Mouse (Mus musculus): ENCODE data around the gene Rpl22. TPM values are rescaled to one million over a fixed set of nuclear protein-coding genes. Genes with fewer than 3 reads are reported as not detected.

The Rpl22 gene
- polyA plus RNA-seq, 1 experiment = 1,143 TPM

DNA sequence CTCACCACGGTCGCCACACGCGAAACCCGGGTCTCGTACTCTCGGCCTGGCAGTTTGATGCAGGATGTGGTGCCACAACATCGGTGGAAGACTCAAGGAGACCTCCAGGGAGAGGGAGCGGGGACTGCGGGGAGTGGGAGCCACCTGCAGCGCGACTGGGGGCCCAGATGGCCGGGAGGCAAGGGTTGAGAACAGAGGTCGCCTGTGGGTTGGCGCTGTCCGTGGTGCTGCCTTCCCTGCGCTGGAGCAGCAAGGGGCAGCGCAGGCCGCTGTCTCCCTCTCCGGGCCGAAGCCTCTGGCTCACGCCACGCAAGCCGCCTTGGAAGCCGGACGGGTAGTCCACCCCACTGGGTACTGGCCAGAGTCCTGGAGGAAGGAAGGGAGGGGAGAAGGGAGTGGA is 38.7 kb upstream of the Rpl22 start:
- TF ChIP-seq POLR2A (IDR thresholded peaks at IDR 0.05; ENCODE audit: low read depth, low read length) (no peak), CTCF (IDR thresholded peaks at IDR 0.05; ENCODE audit: borderline replicate concordance, insufficient read depth, low read length) (peak; percentile 10; the same call in 1 of the 2 replicates)
- Histone ChIP-seq H3K4me3 (ENCODE audit: insufficient read depth, low read length) (no peak overlapping the region), H3K4me1 (ENCODE audit: control insufficient read depth, insufficient read depth, low read length) (no peaks in the 10 kb centered on the region), H3K27ac (ENCODE audit: insufficient read depth, low read length) (no peak overlapping the region)

GRCm38 (mm10) chr4:152287317-152288120 is 38.0 kb upstream of the Rpl22 start:
- Histone ChIP-seq H3K4me1 (ENCODE audit: control insufficient read depth, insufficient read depth, low read length) (no peaks in the 10 kb centered on the region), H3K4me3 (ENCODE audit: insufficient read depth, low read length) (no peak overlapping the region), H3K27ac (ENCODE audit: insufficient read depth, low read length) (no peak overlapping the region)
- TF ChIP-seq POLR2A (IDR thresholded peaks at IDR 0.05; ENCODE audit: low read depth, low read length) (no peak), CTCF (IDR thresholded peaks at IDR 0.05; ENCODE audit: borderline replicate concordance, insufficient read depth, low read length) (no peak)

- Histone ChIP-seq H3K4me1 (ENCODE audit: control insufficient read depth, insufficient read depth, low read length) (no peaks in the 10 kb centered on the region), H3K27ac (ENCODE audit: insufficient read depth, low read length) (no peak overlapping the region), H3K4me3 (ENCODE audit: insufficient read depth, low read length) (no peak overlapping the region)
- TF ChIP-seq CTCF (IDR thresholded peaks at IDR 0.05; ENCODE audit: borderline replicate concordance, insufficient read depth, low read length) (no peak), POLR2A (IDR thresholded peaks at IDR 0.05; ENCODE audit: low read depth, low read length) (no peak)
Observed at GRCm38 (mm10) chr4:152288398-152288945, 37.1 kb upstream of the Rpl22 start.

- H3K27ac ChIP-seq (ENCODE audit: insufficient read depth, low read length) = no peak overlapping the region
Observed at GRCm38 (mm10) chr4:152290385-152290784, 35.2 kb upstream of the Rpl22 start.

DNA sequence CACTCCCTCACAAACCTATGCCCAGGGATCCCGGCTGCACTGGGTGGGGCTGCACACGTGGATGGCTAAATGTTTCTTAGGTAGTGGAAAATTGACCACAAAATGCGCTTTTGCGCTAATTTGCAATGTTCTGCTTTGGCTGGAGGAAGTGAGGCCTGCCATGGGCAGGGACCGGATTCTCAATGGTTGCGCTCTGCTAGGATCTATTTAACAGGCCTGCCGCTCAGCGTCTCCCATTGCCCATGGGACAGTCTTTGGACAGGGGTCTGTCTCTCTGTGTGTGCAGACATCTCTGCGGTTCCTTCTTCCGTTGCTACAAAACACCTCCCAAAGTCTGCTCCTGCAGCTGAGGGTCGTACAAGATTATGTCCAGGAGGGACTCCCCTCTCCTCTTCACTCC is 34.6 kb upstream of the Rpl22 start:
- no peak overlapping the region for H3K4me3 ChIP-seq (ENCODE audit: insufficient read depth, low read length)

More at GRCm38 (mm10) chr4:152290385-152290784, 35.2 kb upstream of the Rpl22 start:
- TF ChIP-seq CTCF (IDR thresholded peaks at IDR 0.05; ENCODE audit: borderline replicate concordance, insufficient read depth, low read length) = no peak
- TF ChIP-seq POLR2A (IDR thresholded peaks at IDR 0.05; ENCODE audit: low read depth, low read length) = no peak
- H3K4me1 ChIP-seq (ENCODE audit: control insufficient read depth, insufficient read depth, low read length) = peaks cover 3% of the 10 kb centered on the region; the same call in 1 of the 2 replicates
- H3K4me3 ChIP-seq (ENCODE audit: insufficient read depth, low read length) = no peak overlapping the region

GRCm38 (mm10) chr4:152291562-152291961 is 34.0 kb upstream of the Rpl22 start, which contains the start of gene Hes3:
Gene Hes3 (minus strand): TSS chr4:152291662.
- H3K4me3 ChIP-seq (ENCODE audit: insufficient read depth, low read length) = no peak within 1 kb of the TSS
- no peak within 1 kb of the TSS for H3K27ac ChIP-seq (ENCODE audit: insufficient read depth, low read length)
- peaks cover 3% of the 10 kb centered on the region; the same call in 1 of the 2 replicates for H3K4me1 ChIP-seq (ENCODE audit: control insufficient read depth, insufficient read depth, low read length)
- TF ChIP-seq POLR2A (IDR thresholded peaks at IDR 0.05; ENCODE audit: low read depth, low read length) (no peak), CTCF (IDR thresholded peaks at IDR 0.05; ENCODE audit: borderline replicate concordance, insufficient read depth, low read length) (no peak)

More for the DNA sequence above, 34.6 kb upstream of the Rpl22 start:
- peaks cover 3% of the 10 kb centered on the region; the same call in 1 of the 2 replicates for H3K4me1 ChIP-seq (ENCODE audit: control insufficient read depth, insufficient read depth, low read length)
- no peak for TF ChIP-seq POLR2A (IDR thresholded peaks at IDR 0.05; ENCODE audit: low read depth, low read length)
- TF ChIP-seq CTCF (IDR thresholded peaks at IDR 0.05; ENCODE audit: borderline replicate concordance, insufficient read depth, low read length) = no peak
- H3K27ac ChIP-seq (ENCODE audit: insufficient read depth, low read length) = no peak overlapping the region

DNA sequence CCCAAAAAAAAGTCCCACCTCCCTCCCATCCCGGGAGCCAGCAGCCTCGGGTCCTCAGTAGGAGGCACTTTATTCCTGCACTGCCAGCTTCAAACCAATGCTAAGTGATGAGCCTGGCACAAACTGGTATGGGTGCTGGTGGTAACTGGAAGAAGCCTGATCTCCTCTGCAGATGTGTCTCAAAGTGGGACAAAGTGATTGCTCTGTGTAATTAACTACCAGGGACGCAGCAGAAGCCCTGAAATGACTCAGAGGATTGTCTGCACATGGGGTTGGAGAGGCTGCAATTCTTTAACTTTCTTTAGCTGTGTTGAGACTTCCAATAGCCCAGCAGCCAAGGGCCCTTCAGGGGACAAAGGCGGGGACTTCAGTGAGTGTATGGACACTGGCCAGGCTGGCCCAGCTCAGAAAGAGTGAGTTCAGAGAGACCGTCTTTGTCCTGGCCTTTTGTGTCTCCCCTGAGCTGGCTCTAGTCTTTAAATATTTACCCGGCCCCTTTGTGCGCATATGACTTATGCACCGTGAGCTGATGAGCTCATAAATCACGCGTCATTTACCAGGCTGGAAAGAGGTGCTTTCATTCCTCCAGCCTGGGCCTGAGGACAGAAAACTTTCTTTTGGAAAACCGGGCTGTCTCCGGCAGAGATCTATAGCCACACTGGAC is 33.3 kb upstream of the Rpl22 start:
- Histone ChIP-seq H3K4me3 (ENCODE audit: insufficient read depth, low read length) (no peak overlapping the region), H3K4me1 (ENCODE audit: control insufficient read depth, insufficient read depth, low read length) (peaks cover 3% of the 10 kb centered on the region; the same call in 1 of the 2 replicates), H3K27ac (ENCODE audit: insufficient read depth, low read length) (no peak overlapping the region)
- TF ChIP-seq CTCF (IDR thresholded peaks at IDR 0.05; ENCODE audit: borderline replicate concordance, insufficient read depth, low read length) = no peak
- no peak for TF ChIP-seq POLR2A (IDR thresholded peaks at IDR 0.05; ENCODE audit: low read depth, low read length)

GRCm38 (mm10) chr4:152294188-152294929 is 31.2 kb upstream of the Rpl22 start:
- TF ChIP-seq POLR2A (IDR thresholded peaks at IDR 0.05; ENCODE audit: low read depth, low read length) (no peak), CTCF (IDR thresholded peaks at IDR 0.05; ENCODE audit: borderline replicate concordance, insufficient read depth, low read length) (peak; percentile 27; the same call in 1 of the 2 replicates)
- Histone ChIP-seq H3K4me1 (ENCODE audit: control insufficient read depth, insufficient read depth, low read length) (peaks cover 6% of the 10 kb centered on the region; the same call in 1 of the 2 replicates), H3K4me3 (ENCODE audit: insufficient read depth, low read length) (no peak overlapping the region), H3K27ac (ENCODE audit: insufficient read depth, low read length) (peak overlapping the region; percentile 53; the same call in 1 of the 2 replicates)

GRCm38 (mm10) chr4:152295916-152296315 is 29.6 kb upstream of the Rpl22 start:
- TF ChIP-seq CTCF (IDR thresholded peaks at IDR 0.05; ENCODE audit: borderline replicate concordance, insufficient read depth, low read length) (no peak), POLR2A (IDR thresholded peaks at IDR 0.05; ENCODE audit: low read depth, low read length) (no peak)
- Histone ChIP-seq H3K4me3 (ENCODE audit: insufficient read depth, low read length) (no peak overlapping the region), H3K27ac (ENCODE audit: insufficient read depth, low read length) (no peak overlapping the region), H3K4me1 (ENCODE audit: control insufficient read depth, insufficient read depth, low read length) (peaks cover 6% of the 10 kb centered on the region; the same call in 1 of the 2 replicates)
